In genomic region chr7:64452471-64453222, GRCm38 (mm10) we compare ENCODE assay signal across 16 mouse cellular contexts. TPM values are rescaled to one million over a fixed set of nuclear protein-coding genes. Genes with fewer than 3 reads are reported as not detected.
A peak's percentile ranks its signal among the peaks of the same experiment; 100 is the strongest.
DNase-seq lines count a peak whose midpoint lies in the region; ATAC-seq lines count a peak whose summit lies in the region.
"Had no signal": no experiment of that assay in that cellular context is flagged by ENCODE, and none has a peak within 500 bp of the region (broad histone marks: within the 10 kb centered on the region; RNA-seq: fewer than 3 reads in every experiment).

No protein-coding gene starts in this region.

- no peak overlapping the region for H3K9ac ChIP-seq in neural tube, embryonic 14.5 days (replicated peaks; ENCODE audit: low read depth, low read length)
- no peak overlapping the region for H3K9ac ChIP-seq in neural tube, embryonic 15.5 days (replicated peaks)
- H3K9ac ChIP-seq in kidney, embryonic 14.5 days (ENCODE audit: low read depth, low read length), result no peak overlapping the region
- H3K9ac ChIP-seq: kidney, embryonic 15.5 days; stomach, embryonic 15.5 days had no signal

- WGBS in neural tube, embryonic 14.5 days, result 71% methylated on average over 4 of the region's 4 CpGs
- 71% methylated on average over 4 of the region's 4 CpGs for WGBS in neural tube, embryonic 15.5 days
- 78% methylated on average over 4 of the region's 4 CpGs for WGBS in kidney, embryonic 14.5 days

- H3K9me3 ChIP-seq in neural tube, embryonic 14.5 days (ENCODE audit: control insufficient read depth, low read length), result no peaks in the 10 kb centered on the region
- H3K9me3 ChIP-seq in neural tube, embryonic 15.5 days (replicated peaks), result no peaks in the 10 kb centered on the region
- no peaks in the 10 kb centered on the region for H3K9me3 ChIP-seq in kidney, embryonic 14.5 days (ENCODE audit: control insufficient read depth, low read length)
- H3K9me3 ChIP-seq: heart, embryonic 10.5 days; kidney, embryonic 15.5 days; stomach, embryonic 15.5 days had no signal

- H3K36me3 ChIP-seq in neural tube, embryonic 14.5 days (ENCODE audit: control insufficient read depth, insufficient read depth, low read length), result no peaks in the 10 kb centered on the region
- H3K36me3 ChIP-seq in neural tube, embryonic 15.5 days, result no peaks in the 10 kb centered on the region
- no peaks in the 10 kb centered on the region for H3K36me3 ChIP-seq in kidney, embryonic 14.5 days (ENCODE audit: control insufficient read depth, insufficient read depth, low read length)
- H3K36me3 ChIP-seq: heart, embryonic 10.5 days; kidney, embryonic 15.5 days; stomach, embryonic 15.5 days had no signal

- 0 out of 2 replicates have a peak, but pooled peaks have one; percentile 39 for ATAC-seq in neural tube, embryonic 14.5 days (ENCODE audit: low read depth)
- ATAC-seq in neural tube, embryonic 15.5 days (ENCODE audit: low FRiP score), result no peak
- ATAC-seq in kidney, embryonic 14.5 days (ENCODE audit: low FRiP score, low TSS enrichment), result no peak
- ATAC-seq: midbrain, embryonic 16.5 days had no signal

- no peak overlapping the region for H3K4me3 ChIP-seq in neural tube, embryonic 14.5 days (ENCODE audit: low read depth, low read length)
- H3K4me3 ChIP-seq in neural tube, embryonic 15.5 days (replicated peaks), result no peak overlapping the region
- H3K4me3 ChIP-seq in kidney, embryonic 14.5 days (ENCODE audit: low read length), result no peak overlapping the region
- H3K4me3 ChIP-seq: gastrocnemius, adult 2 months; heart, embryonic 10.5 days; kidney, embryonic 15.5 days; stomach, embryonic 15.5 days had no signal

- H3K4me1 ChIP-seq in neural tube, embryonic 14.5 days (ENCODE audit: control insufficient read depth, insufficient read depth, low read length), result no peaks in the 10 kb centered on the region
- H3K4me1 ChIP-seq in neural tube, embryonic 15.5 days, result no peaks in the 10 kb centered on the region; the same call in 1 of the 2 replicates
- no peaks in the 10 kb centered on the region for H3K4me1 ChIP-seq in kidney, embryonic 14.5 days (ENCODE audit: control insufficient read depth, insufficient read depth, low read length)
- H3K4me1 ChIP-seq: heart, embryonic 10.5 days; kidney, embryonic 15.5 days; stomach, embryonic 15.5 days had no signal

- H3K27ac ChIP-seq in neural tube, embryonic 14.5 days (ENCODE audit: low read depth, low read length), result no peak overlapping the region
- no peak overlapping the region for H3K27ac ChIP-seq in neural tube, embryonic 15.5 days (replicated peaks)
- no peak overlapping the region for H3K27ac ChIP-seq in kidney, embryonic 14.5 days (ENCODE audit: low read depth, low read length)
- H3K27ac ChIP-seq: gastrocnemius, adult 2 months; heart, embryonic 10.5 days; kidney, embryonic 15.5 days; stomach, embryonic 15.5 days had no signal

- DNase-seq in layer of hippocampus, postnatal 10 days (ENCODE audit: low spot score in 2 of 2), result peak; percentile 55 to 56
- DNase-seq in layer of hippocampus, adult 8-10 months (ENCODE audit: low spot score in 2 of 2), result no peak
- DNase-seq in cerebellum, adult 9-10 months, result peak; percentile 62
- DNase-seq in gastrocnemius, adult 8-10 months (ENCODE audit: low spot score in 2 of 2), result no peak
- DNase-seq: embryo, embryonic 11 days; gastrocnemius, adult 2 months; thymus, postnatal 25 days had no signal

- no peaks in the 10 kb centered on the region for H3K27me3 ChIP-seq in neural tube, embryonic 14.5 days (ENCODE audit: control insufficient read depth, insufficient read depth, low read length)
- H3K27me3 ChIP-seq in neural tube, embryonic 15.5 days (replicated peaks), result no peaks in the 10 kb centered on the region
- no peaks in the 10 kb centered on the region for H3K27me3 ChIP-seq in kidney, embryonic 14.5 days (ENCODE audit: control insufficient read depth, insufficient read depth, low read length)
- H3K27me3 ChIP-seq: CH12.LX; kidney, embryonic 15.5 days; stomach, embryonic 15.5 days had no signal

- H3K4me2 ChIP-seq in neural tube, embryonic 14.5 days (ENCODE audit: low read depth, low read length), result no peak overlapping the region
- H3K4me2 ChIP-seq in neural tube, embryonic 15.5 days, result no peak overlapping the region
- H3K4me2 ChIP-seq in kidney, embryonic 14.5 days (replicated peaks; ENCODE audit: low read depth, low read length), result no peak overlapping the region
- H3K4me2 ChIP-seq: kidney, embryonic 15.5 days; stomach, embryonic 15.5 days had no signal

RNA-seq across cellular contexts. Expression of gene Apba2, which starts 48.9 kb away (rescaled TPM):
- total RNA-seq in layer of hippocampus, postnatal 10 days (2021), result 100 to 1,000 TPM; 300 to 305 TPM
- 100 to 1,000 TPM; 231 to 246 (median 238) TPM for total RNA-seq in layer of hippocampus, adult 8-10 months (2022)
- 166 and 171 TPM in 2 replicates for polyA plus RNA-seq in neural tube, embryonic 14.5 days (2014; fragmentation: Nextera tagmentation; extraction: Ambion mirVana)
- polyA plus RNA-seq in neural tube, embryonic 15.5 days (2015; fragmentation: Nextera tagmentation; extraction: Ambion mirVana), result 144 and 178 TPM in 2 replicates
- total RNA-seq in gastrocnemius, adult 8-10 months (2022), result under 1 TPM in 2 of 4 experiments, not detected in 2; 0.31 to 0.32 TPM
- polyA plus RNA-seq in kidney, embryonic 14.5 days (2014; fragmentation: Nextera tagmentation; extraction: Ambion mirVana), result 2.6 and 2.8 TPM in 2 replicates
- total RNA-seq: CH12.LX; liver, adult 2 months had no signal

Comparison
In these comparisons a context has a peak if more than half of its experiments do, and no peak if none do; other contexts are left out.
1. DNase-seq: peak in layer of hippocampus, postnatal 10 days (2 of 2) and cerebellum, adult 9-10 months (single experiment); none in layer of hippocampus, adult 8-10 months (0 of 2) and gastrocnemius, adult 8-10 months (0 of 2).
2. RNA of gene Apba2, which starts 48.9 kb away (total RNA-seq): 300 to 305 TPM in layer of hippocampus, postnatal 10 days and 231 to 246 TPM in layer of hippocampus, adult 8-10 months; 0.31 to 0.32 TPM in gastrocnemius, adult 8-10 months; every median in the first group is over 100 times any median in the second.